Mouse (Mus musculus) thymus, adult 2 months (tissue): ENCODE data around the gene Siglecg.

Source experiments
- CTCF ChIP-seq: fragments of 200-500 bp; IDR thresholded peaks from 2 replicates; pipeline ENCODE4 v1.5.1; 2012; ENCODE audit warnings: mild to moderate bottlenecking, control low read depth, low read length, moderate library complexity, borderline replicate concordance; ENCODE audit not compliant: control insufficient read depth, poor library complexity, insufficient read depth; ENCODE audit errors: extremely low read depth
- POLR2A ChIP-seq: fragments of 200-500 bp; IDR thresholded peaks from 2 replicates; pipeline ENCODE4 v1.6.1; 2012; ENCODE audit warnings: mild to moderate bottlenecking, low read length, control low read depth, moderate library complexity; ENCODE audit not compliant: control insufficient read depth, poor library complexity, insufficient read depth; ENCODE audit errors: extremely low read depth

DNA sequence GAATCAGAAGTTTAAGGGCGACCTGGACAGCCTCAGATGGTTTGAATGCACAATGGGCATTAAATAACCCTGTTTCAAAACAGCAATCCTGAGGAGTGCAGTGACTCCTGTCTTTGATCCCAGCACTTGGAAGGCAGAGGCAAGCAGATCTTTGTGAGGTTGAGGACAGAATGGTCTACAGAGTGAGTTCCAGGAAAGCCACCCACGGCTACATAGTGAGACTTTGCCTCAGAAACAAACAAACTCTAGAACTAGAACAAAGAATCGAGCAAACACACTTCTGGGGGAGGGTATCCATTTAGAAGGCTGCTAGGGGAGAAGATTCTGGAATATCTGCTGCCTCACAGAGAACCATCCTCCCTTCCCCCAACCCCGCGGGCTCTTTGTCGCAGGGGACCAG is 32.5 kb downstream of the Siglecg start, which contains the start of gene Cldnd2:
- no peak for TF ChIP-seq POLR2A
- no peak for TF ChIP-seq CTCF
